Mouse (Mus musculus) stomach, embryonic 16.5 days (tissue): ENCODE measurements at regions not wholly inside any gene's neighbourhood (a gene's known extent, or its start where the extent isn't known, plus 50 kb on each side); places are given as distances from the start of the nearest gene placed in this dataset.
"Not testable (repeated sequence)": the region's sequence is repeated elsewhere in the genome, so short reads cannot be mapped to it uniquely, and the experiment has no call there.

ENCODE experiments used
- ATAC-seq: fragments of 200-750 bp; cut with Nextera tagmentation; 2 replicates; pipeline ENCODE4 v1.8.0; 2017; ENCODE audit warnings: moderate number of reproducible peaks, moderate TSS enrichment; ENCODE audit not compliant: insufficient read depth, low FRiP score
- H3K27ac ChIP-seq: fragments of 300-500 bp; sonication (generic); 2 replicates; pipeline ENCODE4 v1.5.1; 2014; ENCODE audit warnings: low read length
- H3K27me3 ChIP-seq: fragments of 300-500 bp; sonication (generic); 2 replicates; pipeline ENCODE4 v1.6.1; 2014; ENCODE audit warnings: low read length, control low read depth, mixed read lengths; ENCODE audit not compliant: control insufficient read depth, insufficient read depth
- H3K36me3 ChIP-seq: fragments of 300-500 bp; sonication (generic); 2 replicates; pipeline ENCODE4 v1.6.1; 2014; ENCODE audit warnings: low read length; ENCODE audit not compliant: control insufficient read depth, insufficient read depth
- H3K4me1 ChIP-seq: fragments of 300-500 bp; sonication (generic); 2 replicates; pipeline ENCODE4 v1.6.1; 2014; ENCODE audit warnings: low read length, control low read depth, mixed read lengths; ENCODE audit not compliant: control insufficient read depth, insufficient read depth
- H3K4me2 ChIP-seq: fragments of 300-500 bp; sonication (generic); 2 replicates; pipeline ENCODE4 v1.6.1; 2014; ENCODE audit warnings: low read depth, low read length, mixed read lengths
- H3K4me3 ChIP-seq: fragments of 300-500 bp; sonication (generic); replicated peaks from 2 replicates; pipeline ENCODE4 v1.5.1; 2014; ENCODE audit warnings: mild to moderate bottlenecking, low read length
- H3K9ac ChIP-seq: fragments of 300-500 bp; sonication (generic); 2 replicates; pipeline ENCODE4 v1.6.1; 2014; ENCODE audit warnings: low read length
- H3K9me3 ChIP-seq: fragments of 300-500 bp; sonication (generic); replicated peaks from 2 replicates; pipeline ENCODE4 v1.6.1; 2016; ENCODE audit warnings: low read length, control low read depth; ENCODE audit not compliant: control insufficient read depth
- WGBS: fragments of 180-500 bp; shearing (Covaris S2); extraction: QIAGEN DNeasy Blood & Tissue Kit; methylation state at CpG from one replicate; pipeline ENCODE4 v1.1.7; 2014; 5-methylcytosine and 5-hydroxymethylcytosine counted together

- not testable (repeated sequence) for H3K9me3 ChIP-seq, H3K4me1 ChIP-seq, H3K9ac ChIP-seq, H3K27ac ChIP-seq, H3K4me3 ChIP-seq, H3K36me3 ChIP-seq, ATAC-seq, H3K27me3 ChIP-seq, H3K4me2 ChIP-seq
- WGBS: 36% methylated on average over 6 of the region's 6 CpGs
Measured at GRCm38 (mm10) chr13:52252726-52253125, 278.4 kb downstream of the Diras2 start.

GRCm38 (mm10) chr13:52253138-52253537 lies 277.9 kb downstream of the Diras2 start:
- H3K9me3 ChIP-seq: no peaks in the 10 kb centered on the region
- no peak for ATAC-seq
- H3K9ac ChIP-seq: no peak overlapping the region
- H3K36me3 ChIP-seq: no peaks in the 10 kb centered on the region
- H3K27ac ChIP-seq: no peak overlapping the region
- no peaks in the 10 kb centered on the region for H3K27me3 ChIP-seq
- no peak overlapping the region for H3K4me2 ChIP-seq
- 30% methylated on average over 8 of the region's 8 CpGs for WGBS
- no peaks in the 10 kb centered on the region for H3K4me1 ChIP-seq
- no peak overlapping the region for H3K4me3 ChIP-seq

- no peaks in the 10 kb centered on the region for H3K36me3 ChIP-seq
- no peak overlapping the region for H3K9ac ChIP-seq
- WGBS: 10% methylated on average over 9 of the region's 9 CpGs
- no peaks in the 10 kb centered on the region for H3K27me3 ChIP-seq
- H3K4me1 ChIP-seq: no peaks in the 10 kb centered on the region
- no peak overlapping the region for H3K4me3 ChIP-seq
- no peak overlapping the region for H3K4me2 ChIP-seq
- no peak for ATAC-seq
- no peak overlapping the region for H3K27ac ChIP-seq
- H3K9me3 ChIP-seq: no peaks in the 10 kb centered on the region
Measured at GRCm38 (mm10) chr13:52254185-52254584, 276.9 kb downstream of the Diras2 start.

GRCm38 (mm10) chr13:52255697-52256096 lies 275.4 kb downstream of the Diras2 start:
- H3K27ac ChIP-seq: no peak overlapping the region
- H3K9ac ChIP-seq: no peak overlapping the region
- no peaks in the 10 kb centered on the region for H3K36me3 ChIP-seq
- ATAC-seq: no peak
- no peak overlapping the region for H3K4me3 ChIP-seq
- no peaks in the 10 kb centered on the region for H3K27me3 ChIP-seq
- no peaks in the 10 kb centered on the region for H3K4me1 ChIP-seq
- WGBS: 74% methylated on average over 5 of the region's 5 CpGs
- no peaks in the 10 kb centered on the region for H3K9me3 ChIP-seq
- no peak overlapping the region for H3K4me2 ChIP-seq

GRCm38 (mm10) chr13:52258373-52258772 lies 272.7 kb downstream of the Diras2 start:
- Histone ChIP-seq H3K36me3 (no peaks in the 10 kb centered on the region), H3K27me3 (no peaks in the 10 kb centered on the region), H3K27ac (no peak overlapping the region), H3K4me2 (no peak overlapping the region), H3K9ac (no peak overlapping the region), H3K4me3 (no peak overlapping the region), H3K4me1 (no peaks in the 10 kb centered on the region), H3K9me3 (no peaks in the 10 kb centered on the region)
- 76% methylated on average over 8 of the region's 8 CpGs for WGBS
- no peak for ATAC-seq

- no peaks in the 10 kb centered on the region for H3K27me3 ChIP-seq
- WGBS: 89% methylated on average over 14 of the region's 14 CpGs
Measured at GRCm38 (mm10) chr13:52262949-52263550, 268.0 kb downstream of the Diras2 start.

GRCm38 (mm10) chr13:52268279-52268678 lies 262.8 kb downstream of the Diras2 start:
- no peak overlapping the region for H3K27ac ChIP-seq
- H3K4me1 ChIP-seq: no peaks in the 10 kb centered on the region
- H3K4me2 ChIP-seq: no peak overlapping the region
- H3K9me3 ChIP-seq: no peaks in the 10 kb centered on the region
- no peak for ATAC-seq
- H3K27me3 ChIP-seq: no peaks in the 10 kb centered on the region
- no peak overlapping the region for H3K9ac ChIP-seq
- no peak overlapping the region for H3K4me3 ChIP-seq
- no peaks in the 10 kb centered on the region for H3K36me3 ChIP-seq
- WGBS: 33% methylated on average over 6 of the region's 6 CpGs

More at GRCm38 (mm10) chr13:52262949-52263550, 268.0 kb downstream of the Diras2 start:
- Histone ChIP-seq H3K4me2 (no peak overlapping the region), H3K9me3 (no peaks in the 10 kb centered on the region), H3K36me3 (no peaks in the 10 kb centered on the region), H3K9ac (no peak overlapping the region), H3K4me3 (no peak overlapping the region), H3K4me1 (no peaks in the 10 kb centered on the region), H3K27ac (no peak overlapping the region)
- ATAC-seq: no peak

GRCm38 (mm10) chr13:52273502-52274246 lies 257.4 kb downstream of the Diras2 start:
- H3K27ac ChIP-seq: no peak overlapping the region
- H3K36me3 ChIP-seq: no peaks in the 10 kb centered on the region
- no peaks in the 10 kb centered on the region for H3K9me3 ChIP-seq
- WGBS: 77% methylated on average over 19 of the region's 19 CpGs
- no peak overlapping the region for H3K4me3 ChIP-seq
- H3K4me2 ChIP-seq: no peak overlapping the region
- no peak for ATAC-seq
- H3K4me1 ChIP-seq: no peaks in the 10 kb centered on the region
- no peak overlapping the region for H3K9ac ChIP-seq
- no peaks in the 10 kb centered on the region for H3K27me3 ChIP-seq

- H3K36me3 ChIP-seq: no peaks in the 10 kb centered on the region
- no peak overlapping the region for H3K27ac ChIP-seq
- peaks cover 4% of the 10 kb centered on the region; the same call in 1 of the 2 replicates for H3K9me3 ChIP-seq
- 80% methylated on average over 5 of the region's 5 CpGs for WGBS
- no peak overlapping the region for H3K4me3 ChIP-seq
- no peak overlapping the region for H3K9ac ChIP-seq
- no peak for ATAC-seq
- no peak overlapping the region for H3K4me2 ChIP-seq
- H3K27me3 ChIP-seq: no peaks in the 10 kb centered on the region
- H3K4me1 ChIP-seq: no peaks in the 10 kb centered on the region
Measured at GRCm38 (mm10) chr13:52275196-52275595, 255.9 kb downstream of the Diras2 start.
